Mouse (Mus musculus) megakaryocyte, embryonic 14.5 days (primary cell): ENCODE measurements at regions not wholly inside any gene's neighbourhood (a gene's known extent, or its start where the extent isn't known, plus 50 kb on each side); places are given as distances from the start of the nearest gene placed in this dataset.

Experiments used
- FLI1 ChIP-seq: IDR thresholded peaks from 2 replicates; pipeline ENCODE4 v1.6.1; 2012; ENCODE audit warnings: low read length, inconsistent platforms, mixed read lengths
- GATA1 ChIP-seq: IDR thresholded peaks from 3 replicates; pipeline ENCODE4 v1.6.1; 2012; ENCODE audit warnings: mixed read lengths, low read length, inconsistent platforms, borderline replicate concordance

GRCm38 (mm10) chr12:15681678-15682355, 134.9 kb downstream of the Trib2 start:
- TF ChIP-seq GATA1, result no peak
- no peak for TF ChIP-seq FLI1
